Mouse (Mus musculus) heart, embryonic 10.5 days (tissue): Measurements from ENCODE around the gene Gm13275. TPM values are rescaled to one million over a fixed set of nuclear protein-coding genes. Genes with fewer than 3 reads are reported as not detected.
"Not testable (repeated sequence)": the region's sequence is repeated elsewhere in the genome, so short reads cannot be mapped to it uniquely, and the experiment has no call there.

Experiments
- DNase-seq: peaks from one replicate; pipeline ENCODE4 v3.0.0-alpha.2; 2017; ENCODE audit warnings: low spot score
- H3K27ac ChIP-seq: fragments of 300-500 bp; sonication (generic); 2 replicates; pipeline ENCODE4 v1.5.1; 2016; ENCODE audit warnings: mild to moderate bottlenecking
- H3K27me3 ChIP-seq: fragments of 300-500 bp; sonication (generic); 2 replicates; pipeline ENCODE4 v1.6.1; 2016; ENCODE audit warnings: mild to moderate bottlenecking; ENCODE audit not compliant: poor library complexity, insufficient read depth, severe bottlenecking
- H3K36me3 ChIP-seq: fragments of 300-500 bp; sonication (generic); 2 replicates; pipeline ENCODE4 v1.6.1; 2016; ENCODE audit warnings: mild to moderate bottlenecking, moderate library complexity
- H3K4me1 ChIP-seq: fragments of 300-500 bp; sonication (generic); 2 replicates; pipeline ENCODE4 v1.6.1; 2016; ENCODE audit warnings: mild to moderate bottlenecking
- H3K4me3 ChIP-seq: fragments of 300-500 bp; sonication (generic); 2 replicates; pipeline ENCODE4 v1.5.1; 2016; ENCODE audit warnings: mild to moderate bottlenecking, moderate library complexity
- H3K9me3 ChIP-seq: fragments of 300-500 bp; sonication (generic); 2 replicates; pipeline ENCODE4 v1.6.1; 2016; ENCODE audit warnings: mild to moderate bottlenecking, moderate library complexity
- WGBS: fragments of 180-500 bp; shearing (Covaris S2); methylation state at CpG from one replicate; pipeline ENCODE4 v1.1.7; 2016; 5-methylcytosine and 5-hydroxymethylcytosine counted together
- polyA plus RNA-seq: library from polyadenylated mRNA; unstranded; fragments of >200 nt; fragmentation: Nextera tagmentation; extraction: Ambion mirVana; gene quantifications from 2 replicates; pipeline ENCODE4 v1.2.1, GENCODE M21; 2016

The Gm13275 gene
- polyA plus RNA-seq, 1 experiment from 2014 or later, result not detected

GRCm38 (mm10) chr4:88776622-88777021, 17.7 kb upstream of the Gm13275 start, which contains the start of gene Gm13289:
Gene Gm13289, plus strand, starts transcription at chr4:88776922.
- not testable (repeated sequence) for H3K4me3 ChIP-seq, DNase-seq, H3K9me3 ChIP-seq

GRCm38 (mm10) chr4:88779550-88779949, 14.7 kb upstream of the Gm13275 start, which contains the start of gene Gm13272:
Gene Gm13272, plus strand, starts transcription at chr4:88779850.
- H3K27ac ChIP-seq, DNase-seq, H3K4me3 ChIP-seq, H3K27me3 ChIP-seq, H3K9me3 ChIP-seq, H3K36me3 ChIP-seq, H3K4me1 ChIP-seq: not testable (repeated sequence)
- WGBS, result no CpG with 5 or more reads among the region's 29 CpGs

More at GRCm38 (mm10) chr4:88776622-88777021, 17.7 kb upstream of the Gm13275 start, which contains the start of gene Gm13289:
- WGBS, result no CpG with 5 or more reads among the region's 29 CpGs
- H3K36me3 ChIP-seq, H3K27ac ChIP-seq, H3K4me1 ChIP-seq, H3K27me3 ChIP-seq: not testable (repeated sequence)

- 39% methylated on average over 16 of the region's 18 CpGs for WGBS
- not testable (repeated sequence) for DNase-seq, H3K4me3 ChIP-seq, H3K4me1 ChIP-seq, H3K27ac ChIP-seq, H3K9me3 ChIP-seq, H3K27me3 ChIP-seq, H3K36me3 ChIP-seq
Measured at GRCm38 (mm10) chr4:88780320-88780719, 14.0 kb upstream of the Gm13275 start.

GRCm38 (mm10) chr4:88781831-88782230, 12.5 kb upstream of the Gm13275 start, which contains the start of gene Ifnz:
Gene Ifnz, plus strand, starts transcription at chr4:88782131.
- not testable (repeated sequence) for H3K4me3 ChIP-seq, H3K27ac ChIP-seq
- 19% methylated on average over 4 of the region's 7 CpGs for whole genome bisulfite sequencing

GRCm38 (mm10) chr4:88782335-88782734, 12.0 kb upstream of the Gm13275 start:
- not testable (repeated sequence) for H3K4me1 ChIP-seq, H3K9me3 ChIP-seq, DNase-seq, H3K36me3 ChIP-seq, H3K27me3 ChIP-seq, H3K27ac ChIP-seq, H3K4me3 ChIP-seq
- 2% methylated on average over 17 of the region's 31 CpGs for WGBS

More at GRCm38 (mm10) chr4:88781831-88782230, 12.5 kb upstream of the Gm13275 start, which contains the start of gene Ifnz:
- not testable (repeated sequence) for H3K9me3 ChIP-seq, DNase-seq, H3K4me1 ChIP-seq, H3K36me3 ChIP-seq, H3K27me3 ChIP-seq

- H3K4me3 ChIP-seq, H3K36me3 ChIP-seq, H3K9me3 ChIP-seq, H3K27ac ChIP-seq, H3K4me1 ChIP-seq, DNase-seq, H3K27me3 ChIP-seq: not testable (repeated sequence)
- WGBS, result no CpG with 5 or more reads among the region's 27 CpGs
Measured at GRCm38 (mm10) chr4:88785409-88785808, 8.9 kb upstream of the Gm13275 start, which contains the start of gene Gm13276. Gene Gm13276, plus strand, starts transcription at chr4:88785709.

- DNase-seq, H3K27me3 ChIP-seq, H3K27ac ChIP-seq, H3K36me3 ChIP-seq, H3K9me3 ChIP-seq, H3K4me3 ChIP-seq, H3K4me1 ChIP-seq: not testable (repeated sequence)
- 0% methylated on average over 3 of the region's 28 CpGs for WGBS
Measured at GRCm38 (mm10) chr4:88788402-88788801, 5.9 kb upstream of the Gm13275 start, which contains the start of gene Gm13277. Gene Gm13277, plus strand, starts transcription at chr4:88788632.

- not testable (repeated sequence) for H3K27ac ChIP-seq, DNase-seq, H3K36me3 ChIP-seq, H3K4me3 ChIP-seq, H3K9me3 ChIP-seq, H3K27me3 ChIP-seq, H3K4me1 ChIP-seq
- WGBS, result no CpG with 5 or more reads among the region's 28 CpGs
Measured at GRCm38 (mm10) chr4:88791250-88791649, 3.0 kb upstream of the Gm13275 start, which contains the start of gene Gm13278. Gene Gm13278, plus strand, starts transcription at chr4:88791550.

GRCm38 (mm10) chr4:88797097-88797496, 2.8 kb downstream of the Gm13275 start, which contains the start of gene Gm13279:
Gene Gm13279, plus strand, starts transcription at chr4:88797397.
- not testable (repeated sequence) for DNase-seq, H3K36me3 ChIP-seq, H3K27ac ChIP-seq, H3K4me1 ChIP-seq, H3K4me3 ChIP-seq, H3K9me3 ChIP-seq, H3K27me3 ChIP-seq
- WGBS, result no CpG with 5 or more reads among the region's 28 CpGs

GRCm38 (mm10) chr4:88799365-88799764, 5.1 kb downstream of the Gm13275 start, which contains the start of gene Gm13285:
Gene Gm13285, plus strand, starts transcription at chr4:88799665.
- 16% methylated on average over 6 of the region's 7 CpGs for WGBS
- H3K27ac ChIP-seq, DNase-seq, H3K9me3 ChIP-seq, H3K4me1 ChIP-seq, H3K4me3 ChIP-seq, H3K36me3 ChIP-seq, H3K27me3 ChIP-seq: not testable (repeated sequence)

- not testable (repeated sequence) for DNase-seq, H3K27ac ChIP-seq, H3K27me3 ChIP-seq, H3K36me3 ChIP-seq, H3K9me3 ChIP-seq, H3K4me3 ChIP-seq, H3K4me1 ChIP-seq
- no CpG with 5 or more reads among the region's 29 CpGs for WGBS
Measured at GRCm38 (mm10) chr4:88802954-88803353, 8.7 kb downstream of the Gm13275 start, which contains the start of gene Gm13287. Gene Gm13287, plus strand, starts transcription at chr4:88803254.

- no CpG with 5 or more reads among the region's 8 CpGs for WGBS
- H3K27me3 ChIP-seq, H3K27ac ChIP-seq, DNase-seq, H3K4me1 ChIP-seq, H3K36me3 ChIP-seq, H3K9me3 ChIP-seq: not testable (repeated sequence)
- H3K4me3 ChIP-seq, result peak within 1 kb of the TSS; percentile 33; the same call in 1 of the 2 replicates
Measured at GRCm38 (mm10) chr4:88805231-88805630, 10.9 kb downstream of the Gm13275 start, which contains the start of gene Gm13288. Gene Gm13288, plus strand, starts transcription at chr4:88805531.

GRCm38 (mm10) chr4:88805761-88806160, 11.5 kb downstream of the Gm13275 start:
- peak overlapping the region; percentile 33; the same call in 1 of the 2 replicates for H3K4me3 ChIP-seq
- not testable (repeated sequence) for H3K9me3 ChIP-seq

GRCm38 (mm10) chr4:88815928-88816327, 21.6 kb downstream of the Gm13275 start, which contains the start of gene Ifna7:
Gene Ifna7, plus strand, starts transcription at chr4:88816228.
- no peak within 1 kb of the TSS for H3K4me3 ChIP-seq
- H3K27ac ChIP-seq, result no peak within 1 kb of the TSS
- DNase-seq, result no peak
- H3K9me3 ChIP-seq, result no peaks in the 10 kb centered on the region
- H3K36me3 ChIP-seq, result no peaks in the 10 kb centered on the region
- no peaks in the 10 kb centered on the region for H3K27me3 ChIP-seq
- WGBS, result 58% methylated on average over 3 of the region's 3 CpGs
- no peaks in the 10 kb centered on the region for H3K4me1 ChIP-seq

More at GRCm38 (mm10) chr4:88805761-88806160, 11.5 kb downstream of the Gm13275 start:
- WGBS, result 0% methylated on average over 17 of the region's 34 CpGs
- not testable (repeated sequence) for DNase-seq, H3K27ac ChIP-seq, H3K27me3 ChIP-seq, H3K36me3 ChIP-seq, H3K4me1 ChIP-seq
